Mouse (Mus musculus): ENCODE measurements around the gene AC131692.1. TPM values are rescaled to one million over a fixed set of nuclear protein-coding genes. Genes with fewer than 3 reads are reported as not detected.

The AC131692.1 gene
- total and polyA plus RNA-seq, 3 experiments, result 0.39 to 2.9 TPM; not detected in 1

- TF ChIP-seq TBP (IDR thresholded peaks at IDR 0.05; ENCODE audit: low read depth, low read length) (no peak), TCF12 (IDR thresholded peaks at IDR 0.05; ENCODE audit: low read depth, low read length) (0 out of 2 replicates have a peak, but pooled peaks have one; percentile 10), ZC3H11A (IDR thresholded peaks at IDR 0.05; ENCODE audit: low read depth, low read length) (no peak), MAX (IDR thresholded peaks at IDR 0.05; ENCODE audit: low read length) (0 out of 2 replicates have a peak, but pooled peaks have one; percentile 16), ETS1 (IDR thresholded peaks at IDR 0.05; ENCODE audit: low read depth, low read length) (no peak), E2F4 (IDR thresholded peaks at IDR 0.05; ENCODE audit: borderline replicate concordance, low read depth, low read length) (no peak), ZMIZ1 (IDR thresholded peaks at IDR 0.05; ENCODE audit: low read depth, low read length) (no peak; the same call in 1 of the 2 replicates), MAZ (IDR thresholded peaks at IDR 0.05; ENCODE audit: low read depth, low read length) (no peak), TAL1 (IDR thresholded peaks at IDR 0.05; ENCODE audit: low read length) (no peak), RAD21 (IDR thresholded peaks at IDR 0.05; ENCODE audit: low read depth, low read length) (no peak), SIN3A (IDR thresholded peaks at IDR 0.05; ENCODE audit: low read length) (0 out of 2 replicates have a peak, but pooled peaks have one; percentile 36), NRF1 (IDR thresholded peaks at IDR 0.05; ENCODE audit: insufficient read depth, low read depth, low read length, poor library complexity, severe bottlenecking) (no peak), MYC (IDR thresholded peaks at IDR 0.05; ENCODE audit: low read depth, low read length) (no peak), MXI1 (IDR thresholded peaks at IDR 0.05; ENCODE audit: low read depth, low read length) (no peak; the same call in 1 of the 2 replicates), CHD1 (IDR thresholded peaks at IDR 0.05; ENCODE audit: low read depth, low read length) (no peak), GABPA (IDR thresholded peaks at IDR 0.05; ENCODE audit: low read depth, low read length) (no peak)
- peak overlapping the region; percentile 88 for H3K27ac ChIP-seq (ENCODE audit: control insufficient read depth, low read depth, low read length)
- H3K4me3 ChIP-seq (ENCODE audit: control insufficient read depth in 1 of 2, insufficient read depth in 1 of 2, low read depth in 2 of 2, low read length in 2 of 2), result peak overlapping the region; percentile 74 to 91
- peaks cover 22% of the 10 kb centered on the region for H3K79me2 ChIP-seq (ENCODE audit: control insufficient read depth, insufficient read depth, low read length, poor library complexity)
- H3K36me3 ChIP-seq (ENCODE audit: control insufficient read depth in 1 of 2, insufficient read depth in 2 of 2, low read length in 2 of 2), result peaks cover 0 to 10% of the 10 kb centered on the region in 2 experiments; a peak in 2 of 4 replicates
- H3K9me3 ChIP-seq (replicated peaks; ENCODE audit: insufficient read depth, low read length), result no peaks in the 10 kb centered on the region
- DNase-seq (ENCODE audit: low read depth, low spot score), result peak; percentile 53
- H3K27me3 ChIP-seq (ENCODE audit: control insufficient read depth in 1 of 2, insufficient read depth in 2 of 2, low read length in 2 of 2), result no peaks in the 10 kb centered on the region
- peak overlapping the region; percentile 88 for H3K9ac ChIP-seq (ENCODE audit: control insufficient read depth, low read depth, low read length, poor library complexity, severe bottlenecking)
- peaks cover 2 to 10% of the 10 kb centered on the region in 2 experiments; a peak in 2 of 4 replicates for H3K4me1 ChIP-seq (ENCODE audit: control insufficient read depth in 1 of 2, insufficient read depth in 2 of 2, low read length in 2 of 2)
These were observed 23.2 kb downstream of the AC131692.1 start for GRCm38 (mm10) chr19:6117346-6117985.

- peak within 1 kb of the TSS; percentile 88 for H3K27ac ChIP-seq (ENCODE audit: control insufficient read depth, low read depth, low read length)
- H3K36me3 ChIP-seq (ENCODE audit: control insufficient read depth in 1 of 2, insufficient read depth in 2 of 2, low read length in 2 of 2), result peaks cover 0 to 10% of the 10 kb centered on the region in 2 experiments; a peak in 2 of 4 replicates
- H3K9me3 ChIP-seq (replicated peaks; ENCODE audit: insufficient read depth, low read length), result no peaks in the 10 kb centered on the region
- H3K4me1 ChIP-seq (ENCODE audit: control insufficient read depth in 1 of 2, insufficient read depth in 2 of 2, low read length in 2 of 2), result peaks cover 2 to 10% of the 10 kb centered on the region in 2 experiments; a peak in 2 of 4 replicates
- H3K27me3 ChIP-seq (ENCODE audit: control insufficient read depth in 1 of 2, insufficient read depth in 2 of 2, low read length in 2 of 2), result no peaks in the 10 kb centered on the region
- peak within 1 kb of the TSS; percentile 88 for H3K9ac ChIP-seq (ENCODE audit: control insufficient read depth, low read depth, low read length, poor library complexity, severe bottlenecking)
- H3K79me2 ChIP-seq (ENCODE audit: control insufficient read depth, insufficient read depth, low read length, poor library complexity), result peaks cover 22% of the 10 kb centered on the region
- peak; percentile 98 for DNase-seq (ENCODE audit: low read depth, low spot score)
- peak within 1 kb of the TSS; percentile 74 to 91 for H3K4me3 ChIP-seq (ENCODE audit: control insufficient read depth in 1 of 2, insufficient read depth in 1 of 2, low read depth in 2 of 2, low read length in 2 of 2)
- TF ChIP-seq MAFK (IDR thresholded peaks at IDR 0.05; ENCODE audit: borderline replicate concordance, low read depth, low read length) (0 out of 2 replicates have a peak, but pooled peaks have one; percentile 16), EP300 (IDR thresholded peaks at IDR 0.05; ENCODE audit: low read depth in 1 of 2, low read length in 2 of 2) (no peak), SIN3A (IDR thresholded peaks at IDR 0.05; ENCODE audit: low read length) (peak; percentile 87), POLR2AphosphoS2 (IDR thresholded peaks at IDR 0.05; ENCODE audit: low read length) (peak; percentile 90; the same call in 1 of the 2 replicates), CHD2 (IDR thresholded peaks at IDR 0.05; ENCODE audit: low read length) (no peak; the same call in 1 of the 2 replicates), ZMIZ1 (IDR thresholded peaks at IDR 0.05; ENCODE audit: low read depth, low read length) (peak; percentile 88), TCF12 (IDR thresholded peaks at IDR 0.05; ENCODE audit: low read depth, low read length) (peak; percentile 54; the same call in 1 of the 2 replicates), MAX (IDR thresholded peaks at IDR 0.05; ENCODE audit: low read length) (peak; percentile 87), MYC (IDR thresholded peaks at IDR 0.05; ENCODE audit: low read depth, low read length) (peak; percentile 89), MAZ (IDR thresholded peaks at IDR 0.05; ENCODE audit: low read depth, low read length) (no peak), MXI1 (IDR thresholded peaks at IDR 0.05; ENCODE audit: low read depth, low read length) (peak; percentile 87), SMC3 (IDR thresholded peaks at IDR 0.05; ENCODE audit: low read depth, low read length) (peak; percentile 17; the same call in 1 of the 2 replicates), JUND (IDR thresholded peaks at IDR 0.05; ENCODE audit: low read depth, low read length) (no peak), POLR2AphosphoS5 (IDR thresholded peaks at IDR 0.05; ENCODE audit: borderline replicate concordance, low read depth, low read length) (no peak), KAT2A (conservative IDR thresholded peaks at IDR 0.05; ENCODE audit: low read depth, low read length) (peak; percentile 73; the same call in 1 of the 2 replicates), USF1 (IDR thresholded peaks at IDR 0.05; ENCODE audit: low read depth, low read length) (peak; percentile 36), NRF1 (IDR thresholded peaks at IDR 0.05; ENCODE audit: insufficient read depth, low read depth, low read length, poor library complexity, severe bottlenecking) (peak; percentile 15; the same call in 1 of the 2 replicates), ETS1 (IDR thresholded peaks at IDR 0.05; ENCODE audit: low read depth, low read length) (peak; percentile 7; the same call in 1 of the 2 replicates), TBP (IDR thresholded peaks at IDR 0.05; ENCODE audit: low read depth, low read length) (peak; percentile 95), HCFC1 (IDR thresholded peaks at IDR 0.05; ENCODE audit: low read depth, low read length) (peak; percentile 96)
These were observed 23.9 kb downstream of the AC131692.1 start, which contains the start of gene Sac3d1 for GRCm38 (mm10) chr19:6117986-6118676. TSS of gene Sac3d1 (minus strand) at chr19:6118650.
